Mouse (Mus musculus): ENCODE results near the gene Tfb2m. TPM values are rescaled to one million over a fixed set of nuclear protein-coding genes. Genes with fewer than 3 reads are reported as not detected.

Gene Tfb2m
- total and polyA plus RNA-seq, 3 experiments: 13.1 to 53.1 (median 48.3) TPM

DNA sequence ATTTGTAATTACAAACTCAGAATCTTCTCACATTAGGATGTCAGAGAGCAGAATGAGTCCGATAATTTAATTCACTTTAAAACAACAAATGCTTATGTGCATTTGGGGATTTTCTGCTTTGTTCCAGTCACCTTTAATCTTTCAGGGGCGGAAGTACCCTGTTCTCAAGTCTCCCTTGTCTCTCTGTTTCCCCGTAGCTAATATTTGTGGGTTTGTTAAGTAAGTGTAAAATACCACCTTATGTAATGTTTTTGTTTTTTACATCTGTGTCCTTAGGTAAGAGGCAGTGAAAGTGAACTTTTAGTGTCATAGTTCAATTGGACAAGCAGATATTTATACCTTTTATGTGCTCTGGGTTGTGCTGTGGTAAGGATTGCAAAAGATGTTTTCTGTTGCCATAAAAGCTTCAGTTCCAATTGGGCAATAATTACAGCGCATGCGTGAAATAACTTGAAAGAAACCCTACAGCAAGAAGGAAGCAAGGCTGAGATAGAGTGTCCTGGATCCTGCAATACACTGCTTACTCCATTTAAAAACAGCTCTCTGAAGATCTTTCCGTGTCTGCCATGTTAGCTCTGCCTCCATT is 14.9 kb upstream of the Tfb2m start:
- dilution Hi-C loops (cut with MboI; ENCODE audit: extremely low pct_ligation_motif_present, extremely low pct_unique_long_range_greater_than_20kb, low sequenced_read_pairs) (no loop called here), in situ Hi-C loops (cut with MboI; ENCODE audit: low pct_ligation_motif_present, low pct_unique_long_range_greater_than_20kb, low sequenced_read_pairs) (no loop called here)
- no peaks in the 10 kb centered on the region for H3K4me1 ChIP-seq (ENCODE audit: control insufficient read depth in 1 of 2, insufficient read depth in 2 of 2)
- no peaks in the 10 kb centered on the region for H3K27me3 ChIP-seq (replicated peaks)
- no peak overlapping the region for H3K9ac ChIP-seq (ENCODE audit: insufficient read depth, low read depth)
- 0 out of 2 replicates have a peak, but pooled peaks cover 3% of the 10 kb centered on the region for H3K79me2 ChIP-seq (replicated peaks; ENCODE audit: control insufficient read depth, extremely low read depth, insufficient read depth, poor library complexity, severe bottlenecking)
- H3K4me2 ChIP-seq (ENCODE audit: insufficient read depth, low read depth, poor library complexity, severe bottlenecking): no peak overlapping the region
- no peak overlapping the region for H3K4me3 ChIP-seq (replicated peaks in 1 of 3; ENCODE audit: low read depth in 2 of 3, low read length in 2 of 3, poor library complexity in 1 of 3)
- TF ChIP-seq CTCF (conservative IDR thresholded peaks at IDR 0.05 in 1 of 2, IDR thresholded peaks at IDR 0.05 in 1 of 2; ENCODE audit: low read depth in 2 of 2, low read length in 2 of 2): no peak
- no peak for TF ChIP-seq ZMIZ1 (IDR thresholded peaks at IDR 0.05; ENCODE audit: low read depth, low read length)
- no peak for TF ChIP-seq ZKSCAN1 (IDR thresholded peaks at IDR 0.05; ENCODE audit: borderline replicate concordance, low read depth, low read length)
- TF ChIP-seq NELFE (IDR thresholded peaks at IDR 0.05; ENCODE audit: low read depth, low read length): no peak
- TF ChIP-seq MAFK (IDR thresholded peaks at IDR 0.05; ENCODE audit: insufficient replicate concordance, low read length): no peak
- TF ChIP-seq JUN (IDR thresholded peaks at IDR 0.05; ENCODE audit: insufficient read depth, low read depth, low read length): no peak
- no peak for TF ChIP-seq GABPA (IDR thresholded peaks at IDR 0.05; ENCODE audit: insufficient replicate concordance, low read depth, low read length)
- TF ChIP-seq CHD1 (IDR thresholded peaks at IDR 0.05; ENCODE audit: low read depth, low read length): no peak
- TF ChIP-seq UBTF (IDR thresholded peaks at IDR 0.05; ENCODE audit: low read depth, low read length): no peak
- TF ChIP-seq RCOR1 (conservative IDR thresholded peaks at IDR 0.05; ENCODE audit: low read depth, low read length): no peak
- TF ChIP-seq ZNF384 (IDR thresholded peaks at IDR 0.05; ENCODE audit: low read depth, low read length): no peak
- TF ChIP-seq USF2 (conservative IDR thresholded peaks at IDR 0.05; ENCODE audit: low read depth, low read length): no peak
- no peak for TF ChIP-seq MAZ (IDR thresholded peaks at IDR 0.05; ENCODE audit: low read depth, low read length)
- no peak for TF ChIP-seq CHD2 (IDR thresholded peaks at IDR 0.05; ENCODE audit: low read length)
- TF ChIP-seq POLR2AphosphoS2 (IDR thresholded peaks at IDR 0.05; ENCODE audit: low read depth, low read length): no peak
- no peak for TF ChIP-seq TBP (conservative IDR thresholded peaks at IDR 0.05; ENCODE audit: low read depth, low read length)
- TF ChIP-seq HCFC1 (IDR thresholded peaks at IDR 0.05; ENCODE audit: low read depth, low read length): no peak
- TF ChIP-seq MXI1 (IDR thresholded peaks at IDR 0.05; ENCODE audit: low read depth, low read length): no peak
- peaks cover 0 to 13% of the 10 kb centered on the region in 2 experiments for H3K36me3 ChIP-seq (replicated peaks in 1 of 2; ENCODE audit: control insufficient read depth in 1 of 2, insufficient read depth in 1 of 2, low read length in 1 of 2)
- no peak overlapping the region for H3K27ac ChIP-seq (ENCODE audit: insufficient read depth, low read depth)
- DNase-seq (ENCODE audit: extremely low read depth): no peak
- H3K9me3 ChIP-seq (replicated peaks; ENCODE audit: low read length): no peaks in the 10 kb centered on the region

DNA sequence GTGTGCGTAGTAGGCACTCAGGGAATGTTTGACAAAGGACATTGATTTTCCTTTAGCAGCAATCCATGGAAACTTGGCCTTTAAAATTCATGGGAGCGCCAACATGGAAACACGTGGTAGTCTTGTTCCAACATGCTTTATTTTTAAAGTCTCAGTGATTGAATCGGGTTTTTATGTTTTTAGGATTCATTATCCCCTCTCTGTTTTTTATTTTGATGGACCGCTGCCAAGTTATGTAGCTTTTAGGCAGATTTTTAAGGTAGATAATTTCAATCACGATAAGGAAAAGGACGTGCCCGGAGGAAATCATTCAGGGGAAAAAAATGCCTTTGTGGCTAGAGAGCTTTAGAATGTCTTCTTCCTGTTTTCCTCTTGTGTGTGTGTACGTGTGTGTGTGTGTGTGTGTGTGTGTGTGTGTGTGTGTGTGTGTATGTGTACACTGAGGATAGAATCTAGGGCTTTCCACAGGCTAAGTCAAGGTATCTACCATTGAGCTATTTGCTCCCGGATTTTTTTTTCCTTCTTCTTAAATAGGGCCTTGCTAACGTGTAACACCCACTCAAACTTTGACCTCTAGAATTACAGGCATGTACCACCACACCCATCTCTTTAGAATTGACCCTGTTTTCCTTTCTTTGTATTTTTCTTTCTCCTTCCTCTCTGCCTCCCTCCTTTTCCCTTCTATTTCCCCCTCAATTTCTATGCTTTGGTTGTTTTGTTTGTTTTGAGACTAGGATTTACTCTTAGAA is 13.6 kb upstream of the Tfb2m start:
- Histone ChIP-seq H3K36me3 (replicated peaks in 1 of 2; ENCODE audit: control insufficient read depth in 1 of 2, insufficient read depth in 1 of 2, low read length in 1 of 2) (peaks cover 0 to 13% of the 10 kb centered on the region in 2 experiments), H3K27ac (ENCODE audit: insufficient read depth, low read depth) (no peak overlapping the region), H3K79me2 (replicated peaks; ENCODE audit: control insufficient read depth, extremely low read depth, insufficient read depth, poor library complexity, severe bottlenecking) (0 out of 2 replicates have a peak, but pooled peaks cover 3% of the 10 kb centered on the region), H3K9ac (ENCODE audit: insufficient read depth, low read depth) (no peak overlapping the region), H3K4me1 (ENCODE audit: control insufficient read depth in 1 of 2, insufficient read depth in 2 of 2) (no peaks in the 10 kb centered on the region), H3K4me2 (ENCODE audit: insufficient read depth, low read depth, poor library complexity, severe bottlenecking) (no peak overlapping the region), H3K27me3 (replicated peaks) (no peaks in the 10 kb centered on the region), H3K9me3 (replicated peaks; ENCODE audit: low read length) (no peaks in the 10 kb centered on the region), H3K4me3 (replicated peaks in 1 of 3; ENCODE audit: low read depth in 2 of 3, low read length in 2 of 3, poor library complexity in 1 of 3) (no peak overlapping the region)
- in situ Hi-C loops (cut with MboI; ENCODE audit: low pct_ligation_motif_present, low pct_unique_long_range_greater_than_20kb, low sequenced_read_pairs) (no loop called here), dilution Hi-C loops (cut with MboI; ENCODE audit: extremely low pct_ligation_motif_present, extremely low pct_unique_long_range_greater_than_20kb, low sequenced_read_pairs) (no loop called here)
- no peak for DNase-seq (ENCODE audit: extremely low read depth)
- TF ChIP-seq GABPA (IDR thresholded peaks at IDR 0.05; ENCODE audit: insufficient replicate concordance, low read depth, low read length): no peak
- no peak for TF ChIP-seq MYC (IDR thresholded peaks at IDR 0.05; ENCODE audit: low read depth, low read length)
- no peak for TF ChIP-seq MAFK (IDR thresholded peaks at IDR 0.05; ENCODE audit: insufficient replicate concordance, low read length)
- TF ChIP-seq MXI1 (IDR thresholded peaks at IDR 0.05; ENCODE audit: low read depth, low read length): no peak
- TF ChIP-seq MAZ (IDR thresholded peaks at IDR 0.05; ENCODE audit: low read depth, low read length): no peak
- no peak for TF ChIP-seq MEF2A (IDR thresholded peaks at IDR 0.05; ENCODE audit: borderline replicate concordance, low read depth, low read length)
- TF ChIP-seq CHD1 (IDR thresholded peaks at IDR 0.05; ENCODE audit: low read depth, low read length): no peak
- TF ChIP-seq POLR2AphosphoS2 (IDR thresholded peaks at IDR 0.05; ENCODE audit: low read depth, low read length): no peak
- TF ChIP-seq E2F4 (IDR thresholded peaks at IDR 0.05; ENCODE audit: insufficient replicate concordance, low read depth, low read length): no peak
- no peak for TF ChIP-seq TCF12 (IDR thresholded peaks at IDR 0.05; ENCODE audit: low read depth, low read length)
- TF ChIP-seq ELF1 (IDR thresholded peaks at IDR 0.05; ENCODE audit: low read depth, low read length): no peak
- TF ChIP-seq RCOR1 (conservative IDR thresholded peaks at IDR 0.05; ENCODE audit: low read depth, low read length): no peak

All from CH12.LX (cell line).